Mouse (Mus musculus) heart, embryonic 14.5 days (tissue): Measurements from ENCODE around the gene Crtc1. TPM values are rescaled to one million over a fixed set of nuclear protein-coding genes. Genes with fewer than 3 reads are reported as not detected.

ENCODE experiments used
- ATAC-seq: fragments of 200-750 bp; cut with Nextera tagmentation; 2 replicates; pipeline ENCODE4 v1.8.0; 2017; ENCODE audit warnings: low read depth, moderate TSS enrichment; ENCODE audit not compliant: insufficient number of reproducible peaks, insufficient read depth, low FRiP score
- H3K27ac ChIP-seq, 2 experiments: fragments of 200-500 bp in 1 of 2; fragments of 300-500 bp in 1 of 2; sonication (generic) in 1 of 2; replicated peaks in 1 of 2; 2 replicates each; pipeline ENCODE4 v1.5.1; 2012 to 2014; ENCODE audit warnings: low read depth in 2 of 2, low read length in 2 of 2, control low read depth in 1 of 2, mild to moderate bottlenecking in 1 of 2, mixed read lengths in 1 of 2; ENCODE audit not compliant: control insufficient read depth in 1 of 2, insufficient read depth in 1 of 2
- H3K27me3 ChIP-seq: fragments of 300-500 bp; sonication (generic); 2 replicates; pipeline ENCODE4 v1.6.1; 2014; ENCODE audit warnings: mild to moderate bottlenecking, low read length, control low read depth; ENCODE audit not compliant: control insufficient read depth, insufficient read depth
- H3K36me3 ChIP-seq: fragments of 300-500 bp; sonication (generic); 2 replicates; pipeline ENCODE4 v1.6.1; 2014; ENCODE audit warnings: mild to moderate bottlenecking, control low read depth, low read length, mixed read lengths; ENCODE audit not compliant: control insufficient read depth, insufficient read depth
- H3K4me1 ChIP-seq, 2 experiments: fragments of 200-500 bp in 1 of 2; fragments of 300-500 bp in 1 of 2; sonication (generic) in 1 of 2; 2 replicates each; pipeline ENCODE4 v1.6.1; 2012 to 2014; ENCODE audit warnings: low read length in 2 of 2, control low read depth in 1 of 2, mixed read lengths in 1 of 2; ENCODE audit not compliant: control insufficient read depth in 2 of 2, insufficient read depth in 2 of 2
- H3K4me2 ChIP-seq: fragments of 300-500 bp; sonication (generic); 2 replicates; pipeline ENCODE4 v1.6.1; 2014; ENCODE audit warnings: mild to moderate bottlenecking, low read length
- H3K4me3 ChIP-seq, 2 experiments: fragments of 200-500 bp in 1 of 2; fragments of 300-500 bp in 1 of 2; sonication (generic) in 1 of 2; 2 replicates each; pipeline ENCODE4 v1.5.1; 2012 to 2014; ENCODE audit warnings: low read length in 2 of 2, mild to moderate bottlenecking in 2 of 2, control low read depth in 1 of 2, low read depth in 1 of 2, moderate library complexity in 1 of 2; ENCODE audit not compliant: control insufficient read depth in 1 of 2, insufficient read depth in 1 of 2
- H3K9ac ChIP-seq: fragments of 300-500 bp; sonication (generic); 2 replicates; pipeline ENCODE4 v1.6.1; 2014; ENCODE audit warnings: mild to moderate bottlenecking, low read length
- H3K9me3 ChIP-seq: fragments of 300-500 bp; sonication (generic); 2 replicates; pipeline ENCODE4 v1.6.1; 2016; ENCODE audit warnings: low read length, control low read depth; ENCODE audit not compliant: control insufficient read depth
- WGBS: fragments of 180-500 bp; shearing (Covaris S2); extraction: QIAGEN DNeasy Blood & Tissue Kit; methylation state at CpG from one replicate; pipeline ENCODE4 v1.1.7; 2014; 5-methylcytosine and 5-hydroxymethylcytosine counted together
- polyA plus RNA-seq: library from polyadenylated mRNA; unstranded; fragments of >200 nt; fragmentation: Nextera tagmentation; extraction: Ambion mirVana; gene quantifications from 2 replicates; pipeline ENCODE4 v1.2.1, GENCODE M21; 2014

Gene Crtc1
- polyA plus RNA-seq, 1 experiment from 2014 or later = 12.2 TPM

- peak within 1 kb of the TSS; percentile 80 to 99 for H3K4me3 ChIP-seq
- peaks cover 27 to 34% of the 10 kb centered on the region in 2 experiments for H3K4me1 ChIP-seq
- under 1% methylated on average over 66 of the region's 69 CpGs for WGBS
- peak within 1 kb of the TSS; percentile 98 for H3K9ac ChIP-seq
- H3K27ac ChIP-seq = peak within 1 kb of the TSS; percentile 65 to 88
- no peaks in the 10 kb centered on the region for H3K9me3 ChIP-seq
- H3K27me3 ChIP-seq = no peaks in the 10 kb centered on the region
- H3K36me3 ChIP-seq = peaks cover 21% of the 10 kb centered on the region
- peak; percentile 87 for ATAC-seq
- peak within 1 kb of the TSS; percentile 99 for H3K4me2 ChIP-seq
Observed at GRCm38 (mm10) chr8:70353194-70353817, 86.1 kb downstream of the Crtc1 start, which contains the start of gene Upf1. TSS of gene Upf1 (minus strand) at chr8:70353278.

- Histone ChIP-seq H3K27me3 (no peaks in the 10 kb centered on the region), H3K27ac (peak overlapping the region in 1 of 2 experiments; percentile 88; a peak in 2 of 4 replicates), H3K9ac (peak overlapping the region; percentile 98), H3K9me3 (no peaks in the 10 kb centered on the region), H3K4me2 (peak overlapping the region; percentile 99), H3K4me1 (peaks cover 27 to 34% of the 10 kb centered on the region in 2 experiments), H3K36me3 (peaks cover 25% of the 10 kb centered on the region), H3K4me3 (peak overlapping the region; percentile 80 to 99)
- peak; percentile 27 for ATAC-seq
- under 1% methylated on average over 58 of the region's 64 CpGs for WGBS
Observed at GRCm38 (mm10) chr8:70352657-70353151, 86.7 kb downstream of the Crtc1 start.

GRCm38 (mm10) chr8:70352000-70352384 is 87.4 kb downstream of the Crtc1 start:
- H3K36me3 ChIP-seq = peaks cover 25% of the 10 kb centered on the region
- peak overlapping the region; percentile 80 to 99 for H3K4me3 ChIP-seq
- H3K9ac ChIP-seq = peak overlapping the region; percentile 98
- WGBS = 12% methylated on average over 3 of the region's 3 CpGs
- H3K4me2 ChIP-seq = peak overlapping the region; percentile 99
- H3K27me3 ChIP-seq = no peaks in the 10 kb centered on the region
- H3K9me3 ChIP-seq = no peaks in the 10 kb centered on the region
- ATAC-seq = no peak
- peaks cover 27 to 34% of the 10 kb centered on the region in 2 experiments for H3K4me1 ChIP-seq
- H3K27ac ChIP-seq = peak overlapping the region in 1 of 2 experiments; percentile 88; a peak in 1 of 4 replicates

GRCm38 (mm10) chr8:70351035-70351999 is 88.1 kb downstream of the Crtc1 start:
- Histone ChIP-seq H3K27ac (no peak overlapping the region), H3K9me3 (no peaks in the 10 kb centered on the region), H3K36me3 (peaks cover 31% of the 10 kb centered on the region), H3K9ac (peak overlapping the region; percentile 98), H3K27me3 (no peaks in the 10 kb centered on the region), H3K4me1 (peaks cover 27 to 34% of the 10 kb centered on the region in 2 experiments), H3K4me3 (peak overlapping the region; percentile 80 to 99), H3K4me2 (peak overlapping the region; percentile 99)
- WGBS = 50% methylated on average over 15 of the region's 15 CpGs
- ATAC-seq = no peak

GRCm38 (mm10) chr8:70347860-70348420 is 91.4 kb downstream of the Crtc1 start:
- H3K9ac ChIP-seq = no peak overlapping the region
- no peak overlapping the region for H3K27ac ChIP-seq
- no peak for ATAC-seq
- H3K4me2 ChIP-seq = no peak overlapping the region
- H3K36me3 ChIP-seq = peaks cover 50% of the 10 kb centered on the region
- H3K4me1 ChIP-seq = peaks cover 20 to 28% of the 10 kb centered on the region in 2 experiments
- H3K9me3 ChIP-seq = no peaks in the 10 kb centered on the region
- H3K4me3 ChIP-seq = no peak overlapping the region
- 67% methylated on average over 1 of the region's 1 CpGs for WGBS
- no peaks in the 10 kb centered on the region for H3K27me3 ChIP-seq

- Histone ChIP-seq H3K4me1 (peaks cover 20 to 27% of the 10 kb centered on the region in 2 experiments), H3K27ac (no peak overlapping the region), H3K27me3 (no peaks in the 10 kb centered on the region), H3K4me3 (no peak overlapping the region), H3K4me2 (no peak overlapping the region), H3K9ac (no peak overlapping the region), H3K36me3 (peaks cover 55% of the 10 kb centered on the region), H3K9me3 (no peaks in the 10 kb centered on the region)
- no peak for ATAC-seq
- WGBS = 84% methylated on average over 4 of the region's 4 CpGs
Observed at GRCm38 (mm10) chr8:70347443-70347842, 91.9 kb downstream of the Crtc1 start.

- Histone ChIP-seq H3K4me1 (peaks cover 0 to 3% of the 10 kb centered on the region in 2 experiments; a peak in 2 of 4 replicates), H3K27me3 (no peaks in the 10 kb centered on the region), H3K4me2 (no peak overlapping the region), H3K9ac (no peak overlapping the region), H3K27ac (no peak overlapping the region), H3K36me3 (peaks cover 75% of the 10 kb centered on the region), H3K9me3 (no peaks in the 10 kb centered on the region), H3K4me3 (no peak overlapping the region)
- 73% methylated on average over 2 of the region's 2 CpGs for WGBS
- ATAC-seq = no peak
Observed at GRCm38 (mm10) chr8:70344279-70344678, 95.1 kb downstream of the Crtc1 start.
